Mouse (Mus musculus): Measurements from ENCODE around the gene Atp6ap1l.

Atp6ap1l gene

GRCm38 (mm10) chr13:90885856-90886532 is 19.2 kb downstream of the Atp6ap1l start:
- no peak for DNase-seq

- DNase-seq, result no peak
Observed at GRCm38 (mm10) chr13:90881727-90882429, 23.3 kb downstream of the Atp6ap1l start.

GRCm38 (mm10) chr13:90871579-90871978 is 33.6 kb downstream of the Atp6ap1l start:
- no peak for DNase-seq

- no peak for DNase-seq
Observed at GRCm38 (mm10) chr13:90869157-90869556, 36.0 kb downstream of the Atp6ap1l start.

GRCm38 (mm10) chr13:90862138-90862537 is 43.0 kb downstream of the Atp6ap1l start:
- DNase-seq, result no peak

GRCm38 (mm10) chr13:90860888-90861431 is 44.2 kb downstream of the Atp6ap1l start:
- no peak for DNase-seq

- DNase-seq, result no peak
Observed at GRCm38 (mm10) chr13:90852727-90853630, 52.2 kb downstream of the Atp6ap1l start.

GRCm38 (mm10) chr13:90851795-90852194 is 53.4 kb downstream of the Atp6ap1l start:
- DNase-seq, result no peak

GRCm38 (mm10) chr13:90844191-90844590 is 61.0 kb downstream of the Atp6ap1l start:
- DNase-seq, result no peak

GRCm38 (mm10) chr13:90843412-90843811 is 61.7 kb downstream of the Atp6ap1l start:
- DNase-seq, result no peak

- DNase-seq, result no peak
Observed at GRCm38 (mm10) chr13:90841213-90841553, 64.0 kb downstream of the Atp6ap1l start.

- peak; percentile 18 for DNase-seq
Observed at GRCm38 (mm10) chr13:90840530-90841212, 64.5 kb downstream of the Atp6ap1l start.

GRCm38 (mm10) chr13:90833641-90834207 is 71.4 kb downstream of the Atp6ap1l start:
- DNase-seq, result no peak

Measured in cerebellum, adult 8-10 months (tissue).